Mouse (Mus musculus) 3T3-L1 (cell line): Measurements from ENCODE around the gene Srf.
"Not testable (repeated sequence)": the region's sequence is repeated elsewhere in the genome, so short reads cannot be mapped to it uniquely, and the experiment has no call there.

Experiments used
- DNase-seq: peaks from one replicate; pipeline ENCODE4 v3.0.0-alpha.2; 2015; ENCODE audit warnings: low read depth, low spot score

Gene Srf

GRCm38 (mm10) chr17:46555673-46556583 is at the start of gene Srf:
Gene Srf (minus strand): TSS chr17:46556175.
- DNase-seq: peak; percentile 99

GRCm38 (mm10) chr17:46605126-46605525 is 49.2 kb upstream of the Srf start:
- DNase-seq: no peak

GRCm38 (mm10) chr17:46603229-46603628 is 47.3 kb upstream of the Srf start:
- DNase-seq: no peak

GRCm38 (mm10) chr17:46602212-46602611 is 46.2 kb upstream of the Srf start:
- no peak for DNase-seq

GRCm38 (mm10) chr17:46600569-46600968 is 44.6 kb upstream of the Srf start:
- no peak for DNase-seq

GRCm38 (mm10) chr17:46598963-46599362 is 43.0 kb upstream of the Srf start:
- DNase-seq: no peak

GRCm38 (mm10) chr17:46597956-46598355 is 42.0 kb upstream of the Srf start:
- no peak for DNase-seq

GRCm38 (mm10) chr17:46595336-46595735 is 39.4 kb upstream of the Srf start:
- no peak for DNase-seq

GRCm38 (mm10) chr17:46594606-46595005 is 38.6 kb upstream of the Srf start:
- DNase-seq: no peak

- peak; percentile 20 for DNase-seq
Measured at GRCm38 (mm10) chr17:46593124-46593523, 37.1 kb upstream of the Srf start.

GRCm38 (mm10) chr17:46591406-46591805 is 35.4 kb upstream of the Srf start:
- no peak for DNase-seq

- no peak for DNase-seq
Measured at GRCm38 (mm10) chr17:46590439-46590838, 34.5 kb upstream of the Srf start.

- DNase-seq: no peak
Measured at GRCm38 (mm10) chr17:46589635-46590314, 33.8 kb upstream of the Srf start.

GRCm38 (mm10) chr17:46588913-46589312 is 32.9 kb upstream of the Srf start:
- DNase-seq: no peak

GRCm38 (mm10) chr17:46588173-46588572 is 32.2 kb upstream of the Srf start:
- DNase-seq: peak; percentile 23

- no peak for DNase-seq
Measured at GRCm38 (mm10) chr17:46586327-46586726, 30.4 kb upstream of the Srf start.

- DNase-seq: no peak
Measured at GRCm38 (mm10) chr17:46578650-46579049, 22.7 kb upstream of the Srf start.

GRCm38 (mm10) chr17:46576070-46576469 is 20.1 kb upstream of the Srf start:
- DNase-seq: no peak

GRCm38 (mm10) chr17:46574535-46574934 is 18.6 kb upstream of the Srf start:
- peak; percentile 75 for DNase-seq

- DNase-seq: no peak
Measured at GRCm38 (mm10) chr17:46571005-46571404, 15.0 kb upstream of the Srf start.

- DNase-seq: no peak
Measured at GRCm38 (mm10) chr17:46559146-46559545, 3.2 kb upstream of the Srf start.

- DNase-seq: no peak
Measured at GRCm38 (mm10) chr17:46558151-46558550, 2.2 kb upstream of the Srf start.

GRCm38 (mm10) chr17:46557321-46557720 is 1.3 kb upstream of the Srf start:
- not testable (repeated sequence) for DNase-seq
